Mouse (Mus musculus) ovary, postnatal 14 days (tissue): ENCODE measurements around the gene Uba2.
"Not testable (repeated sequence)": the region's sequence is repeated elsewhere in the genome, so short reads cannot be mapped to it uniquely, and the experiment has no call there.

Experiments
- DNase-seq: peaks from one replicate; pipeline ENCODE4 v3.0.0; 2022; ENCODE audit warnings: low spot score

Gene Uba2

DNA sequence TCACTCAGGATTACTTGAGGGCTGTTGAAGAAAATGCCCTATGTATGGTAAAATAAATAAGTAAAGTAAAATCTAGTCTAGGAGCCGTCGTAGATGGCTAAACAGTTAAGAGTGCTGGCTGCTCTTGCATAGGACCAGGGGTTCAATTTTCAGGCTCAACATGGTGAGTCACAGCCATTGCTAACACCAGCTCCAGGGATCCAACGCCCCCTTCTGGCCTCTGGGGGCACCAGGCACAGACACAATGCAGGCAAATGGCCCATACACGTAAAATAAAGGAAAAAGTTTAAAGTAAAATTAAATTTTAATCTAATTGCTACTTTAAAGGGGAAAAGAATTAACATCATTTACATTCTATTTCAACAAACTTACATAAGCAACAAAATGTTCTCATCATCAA is 2.5 kb downstream of the Uba2 start:
- no peak for DNase-seq

DNA sequence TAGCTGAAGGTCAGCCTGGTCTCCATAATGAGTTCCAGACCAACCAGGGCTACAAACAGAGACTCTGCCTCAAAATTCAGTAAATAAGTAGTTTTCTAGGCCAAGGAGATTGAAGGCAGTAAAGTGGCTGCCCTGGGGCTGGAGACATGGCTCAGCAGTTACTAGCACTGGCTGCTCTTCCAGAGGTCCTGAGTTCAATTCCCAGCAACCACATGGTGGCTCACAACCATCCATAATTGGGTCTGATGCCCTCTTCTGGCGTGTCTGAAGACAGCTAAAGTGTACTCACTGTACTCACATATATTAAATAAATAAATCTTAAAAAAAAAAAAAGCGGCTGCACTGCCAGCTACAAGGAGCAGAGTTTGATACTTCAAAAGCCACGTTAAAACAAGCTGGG is 3.4 kb downstream of the Uba2 start:
- no peak for DNase-seq

DNA sequence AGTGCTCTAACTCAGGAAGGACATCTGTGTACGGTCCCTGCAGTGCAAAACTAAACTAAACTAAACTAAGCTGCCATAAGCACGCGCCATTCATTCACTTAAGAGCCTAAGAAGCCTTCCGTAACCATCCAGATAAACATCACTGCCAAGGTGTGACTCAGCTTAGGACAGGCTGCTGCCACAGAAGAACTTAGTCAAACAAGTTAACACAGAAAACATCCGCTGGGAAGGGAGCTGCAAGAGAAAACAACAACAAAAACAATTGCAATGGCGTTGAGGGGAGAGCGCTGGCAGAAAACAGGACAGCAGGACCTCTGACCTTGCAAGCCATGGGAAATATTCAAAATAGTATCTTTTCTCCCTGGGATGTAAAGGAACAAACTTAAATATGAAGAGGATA is 4.7 kb downstream of the Uba2 start:
- DNase-seq = no peak

DNA sequence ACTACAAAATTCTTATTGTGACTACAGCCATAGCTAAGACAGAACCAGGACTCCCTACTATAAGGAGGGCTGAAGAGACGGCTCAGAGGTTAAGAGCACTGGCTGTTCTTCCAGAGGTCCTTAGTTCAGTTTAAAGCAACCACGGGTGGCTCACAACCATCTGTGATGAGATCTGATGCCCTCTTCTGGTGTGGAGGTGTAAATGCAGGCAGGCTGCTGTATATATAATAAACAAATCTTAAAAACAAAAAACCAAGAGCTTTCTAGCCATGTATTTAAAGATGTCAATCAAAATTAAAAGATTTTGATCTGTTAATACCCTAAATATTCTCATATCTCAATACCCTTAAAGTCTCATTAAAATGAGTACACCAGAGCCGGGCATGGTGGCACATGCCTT is 10.2 kb downstream of the Uba2 start:
- DNase-seq = no peak

DNA sequence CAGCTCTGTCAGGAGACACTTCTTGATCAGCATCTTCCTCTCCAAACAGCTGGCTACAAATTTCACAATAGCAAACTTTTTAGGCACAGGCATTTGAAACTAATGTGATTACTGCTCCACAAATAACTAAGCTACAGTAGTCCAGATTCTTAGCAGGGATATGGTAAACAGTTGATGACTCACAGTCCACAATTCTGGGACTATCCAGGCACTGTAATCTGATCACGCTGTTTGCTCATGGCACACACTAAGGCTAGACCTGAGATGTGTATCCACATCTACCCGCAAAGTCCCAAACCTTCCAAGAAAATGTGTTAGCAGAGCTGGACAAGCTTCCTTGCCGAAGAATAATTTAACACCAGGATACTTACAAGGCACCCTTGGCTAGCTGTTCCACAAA is 11.4 kb downstream of the Uba2 start:
- no peak for DNase-seq

DNA sequence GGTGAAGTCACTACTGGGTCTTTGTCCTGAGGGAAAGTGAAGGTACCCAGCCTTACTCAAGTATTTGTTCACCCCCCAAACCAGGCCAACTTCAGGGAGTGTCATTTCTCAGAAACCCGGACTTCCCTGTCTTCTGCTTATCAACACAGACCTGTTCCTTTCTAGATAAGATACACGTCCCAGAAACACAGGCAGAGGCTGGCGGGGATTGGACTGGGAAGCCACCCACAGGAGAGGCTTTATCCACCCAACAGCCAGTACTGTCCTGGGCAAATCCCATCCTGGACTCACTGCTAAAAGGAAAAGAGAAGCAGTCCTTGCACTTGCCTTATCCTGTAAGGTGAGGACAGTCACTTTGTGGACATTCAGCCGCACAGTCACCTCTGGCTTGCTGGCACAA is 22.2 kb downstream of the Uba2 start:
- DNase-seq = no peak

DNA sequence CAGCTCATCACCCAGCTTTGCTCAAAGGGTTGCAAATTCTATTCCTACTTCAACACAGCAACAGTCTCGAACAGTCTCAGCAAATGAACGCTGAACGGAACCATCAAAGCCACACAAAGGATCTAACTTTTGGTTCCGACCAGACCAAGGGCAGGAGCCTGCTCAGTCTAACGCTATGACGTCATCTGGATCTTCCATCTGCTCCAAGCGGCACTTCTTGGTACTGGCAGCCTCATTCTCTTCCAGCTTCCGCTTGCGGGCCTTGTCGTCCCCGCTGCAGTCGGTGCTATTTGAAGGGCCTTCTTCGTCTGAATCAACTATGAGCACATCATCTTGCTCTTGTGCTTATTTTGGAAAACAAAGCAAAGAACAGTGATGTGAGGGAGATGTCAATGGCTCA is 28.3 kb downstream of the Uba2 start:
- no peak for DNase-seq

DNA sequence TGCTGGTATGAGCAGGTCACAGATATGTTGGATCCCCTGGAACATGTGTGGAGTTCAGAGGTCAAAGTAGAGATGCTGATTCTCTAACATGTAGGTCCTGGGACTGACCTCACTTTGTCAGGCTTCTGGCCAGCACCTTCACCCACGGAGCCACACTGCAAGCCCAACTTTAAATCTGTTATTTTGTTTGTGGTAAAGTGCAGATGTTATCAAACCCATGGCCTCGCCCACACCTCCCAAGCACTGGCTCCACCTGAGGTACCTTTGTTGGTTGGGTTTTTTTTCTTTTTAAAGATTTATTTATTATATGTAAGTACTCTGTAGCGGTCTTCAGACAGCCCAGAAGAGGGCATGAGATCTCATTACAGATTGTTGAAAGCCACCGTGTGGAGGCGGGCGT is 29.9 kb downstream of the Uba2 start:
- no peak for DNase-seq

- DNase-seq = no peak
These were observed 35.1 kb downstream of the Uba2 start for GRCm38 (mm10) chr7:34134336-34134735.

DNA sequence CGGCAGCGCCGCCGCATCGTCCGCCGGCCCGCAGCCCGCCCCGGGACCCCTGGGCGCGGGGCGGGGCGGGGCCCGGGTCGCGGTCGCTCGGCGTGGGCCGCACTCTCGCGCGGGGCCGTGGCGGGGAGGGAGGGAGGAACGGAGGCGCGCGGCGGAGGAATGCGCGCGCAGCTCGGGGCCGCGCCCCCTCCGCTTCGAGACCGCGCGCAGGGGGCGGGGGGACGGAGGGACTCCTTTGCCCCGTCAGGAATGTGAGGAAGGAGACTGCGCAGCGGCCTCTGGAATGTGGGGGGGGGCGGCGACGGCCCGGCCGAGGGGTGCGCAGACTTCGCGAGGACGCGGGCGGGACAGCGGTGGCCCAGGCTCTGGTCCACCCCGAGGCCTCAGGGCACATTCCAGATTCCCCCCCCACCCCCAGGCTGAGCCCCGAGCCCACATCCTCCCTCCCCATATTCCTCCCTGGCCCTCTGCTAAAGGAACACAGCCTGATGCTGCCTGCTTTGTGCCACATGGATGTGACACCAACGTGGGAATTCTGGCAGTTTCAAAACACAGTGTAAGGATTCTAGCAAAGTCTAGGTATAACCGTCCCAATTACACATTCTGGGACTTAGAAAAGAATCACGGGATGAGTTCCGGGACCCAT is 36.2 kb downstream of the Uba2 start, which contains the start of gene Wtip:
Wtip (minus strand) TSS at position 152 of the 646 bp plus-strand sequence.
- DNase-seq = peak; percentile 67

- peak; percentile 13 for DNase-seq
These were observed 36.9 kb downstream of the Uba2 start for GRCm38 (mm10) chr7:34132355-34133079.

GRCm38 (mm10) chr7:34131959-34132354 is 37.4 kb downstream of the Uba2 start:
- DNase-seq = no peak

DNA sequence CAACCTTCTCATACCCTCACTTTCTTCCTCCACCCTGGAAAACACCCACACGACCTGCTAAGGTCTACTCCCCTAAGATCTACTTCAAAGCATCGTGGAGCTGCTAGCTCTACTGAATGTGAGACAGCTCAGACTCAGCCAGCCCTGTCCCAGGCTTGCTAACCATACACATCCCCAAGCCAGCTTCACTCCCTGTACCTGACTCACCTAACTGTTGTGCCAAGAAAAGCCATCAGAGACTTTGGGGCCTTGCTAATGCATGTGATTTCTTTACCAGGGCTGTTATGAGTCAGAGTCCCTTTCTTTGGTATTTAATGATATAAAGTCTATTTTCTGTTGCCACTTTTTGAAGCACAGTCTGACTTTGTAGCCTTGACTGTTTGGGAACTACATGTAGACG is 38.3 kb downstream of the Uba2 start:
- no peak for DNase-seq

- DNase-seq = no peak
These were observed 43.1 kb downstream of the Uba2 start for GRCm38 (mm10) chr7:34126291-34126690.

DNA sequence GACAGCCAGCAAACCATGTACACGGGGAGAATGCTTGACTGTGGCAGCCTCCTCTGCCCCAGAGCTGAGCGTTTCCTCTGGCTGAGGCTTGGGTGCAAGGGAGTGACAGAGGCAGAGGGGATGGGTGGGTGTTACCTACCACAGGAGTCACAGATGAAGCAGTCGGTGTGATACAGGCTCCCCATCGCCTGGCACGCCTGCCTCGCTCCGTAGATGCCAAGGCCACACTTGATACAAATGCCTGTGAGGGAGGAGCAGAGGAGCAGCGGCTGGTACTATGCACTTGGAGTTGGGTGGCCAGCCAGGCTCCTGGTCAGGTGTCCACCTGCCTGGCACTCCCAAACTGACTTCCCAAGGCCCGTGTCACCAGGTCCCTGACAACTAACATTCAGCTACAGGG is 44.1 kb downstream of the Uba2 start:
- no peak for DNase-seq

DNA sequence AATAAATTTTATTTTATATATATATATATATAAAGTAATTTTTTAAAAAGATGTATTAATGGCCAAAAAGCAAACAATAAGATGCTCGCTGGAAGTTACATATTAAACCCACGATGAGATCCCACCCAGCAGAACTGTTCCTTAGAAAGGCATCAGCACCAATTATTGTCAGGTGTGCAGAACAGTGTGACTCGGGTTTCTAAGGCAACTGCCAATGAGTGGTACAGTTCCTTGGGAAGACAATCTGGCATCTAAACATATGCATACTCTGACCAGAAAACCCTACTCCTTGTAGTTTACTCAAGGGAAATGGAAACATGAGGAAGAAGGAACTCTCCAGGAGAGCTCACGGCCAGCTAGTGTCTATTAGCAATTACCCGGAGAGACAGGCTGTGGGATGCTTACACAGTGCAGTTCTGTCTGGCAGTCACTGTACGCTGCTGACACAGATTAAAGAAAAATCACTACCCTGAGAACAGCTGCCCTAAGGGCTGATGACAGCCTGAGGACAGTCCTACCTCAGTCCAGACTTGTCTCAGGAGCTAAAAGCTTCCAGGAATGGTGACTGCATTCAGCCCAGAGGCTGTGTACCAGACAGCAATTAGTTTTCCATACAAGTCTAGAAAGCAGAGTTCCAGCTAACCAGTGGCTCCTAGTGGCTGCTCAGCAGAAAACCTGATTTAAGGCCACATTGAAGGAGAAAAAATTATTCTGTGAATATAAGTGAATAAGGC is 46.2 kb downstream of the Uba2 start:
- DNase-seq = no peak

- DNase-seq = not testable (repeated sequence)
These were observed 48.8 kb downstream of the Uba2 start for GRCm38 (mm10) chr7:34120636-34121035.

DNA sequence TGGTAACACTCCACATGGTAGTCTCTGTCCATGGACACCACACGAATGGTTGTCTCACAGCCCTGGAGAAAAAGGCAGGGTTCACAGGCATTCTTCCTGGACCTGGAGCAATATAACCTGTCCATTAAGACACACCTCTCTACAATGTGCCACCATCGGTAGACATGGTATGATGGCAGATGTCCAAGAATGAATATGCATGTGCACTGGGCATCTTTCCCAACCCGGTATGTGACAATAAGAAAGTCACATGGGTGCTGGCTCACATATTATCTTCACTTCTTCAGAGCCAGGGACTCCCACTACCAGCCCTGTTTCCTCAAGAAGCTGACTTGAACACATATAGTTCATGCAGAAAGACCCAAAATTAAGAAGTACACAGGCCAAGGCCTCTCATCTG is 52.8 kb downstream of the Uba2 start:
- DNase-seq = no peak

- DNase-seq = no peak
These were observed 60.2 kb downstream of the Uba2 start for GRCm38 (mm10) chr7:34109190-34109589.

DNA sequence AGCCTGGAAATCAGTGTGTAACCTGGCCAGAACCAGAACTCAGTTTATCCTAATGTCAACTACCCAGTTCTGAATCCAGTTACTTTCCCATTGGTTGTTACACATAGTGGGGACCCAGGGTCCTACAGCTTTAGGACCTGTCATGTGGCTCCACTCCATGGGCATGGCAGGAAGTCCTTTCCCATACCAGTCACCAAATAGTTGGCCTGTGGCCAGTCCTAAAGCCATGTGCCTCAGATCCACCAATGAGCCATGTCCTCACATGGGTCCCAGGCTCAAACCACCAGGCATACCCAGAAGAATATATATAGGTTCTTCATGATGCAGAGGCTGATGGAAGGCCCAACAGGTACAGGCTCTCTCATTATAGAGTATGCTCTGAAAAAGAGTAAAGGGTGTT is 68.1 kb downstream of the Uba2 start:
- no peak for DNase-seq

DNA sequence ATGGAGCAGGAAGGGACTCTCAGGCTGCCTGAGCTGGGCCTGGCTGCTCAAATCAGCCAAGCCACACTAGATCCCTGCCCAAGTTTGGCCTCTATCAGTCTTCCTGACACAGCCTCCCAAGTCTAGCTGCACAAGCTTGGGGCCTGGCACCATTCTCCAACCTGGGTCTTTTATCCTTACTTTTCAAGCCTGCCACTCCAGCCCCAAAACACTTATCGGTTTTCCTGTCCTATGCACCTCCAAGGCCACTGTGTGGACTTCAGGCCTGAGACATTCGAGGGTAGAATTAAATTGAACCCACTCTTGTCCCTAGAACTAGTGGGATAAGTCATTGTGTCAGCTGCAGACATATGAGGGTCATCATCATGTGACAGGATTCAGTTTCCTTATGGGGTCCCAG is 69.4 kb downstream of the Uba2 start:
- DNase-seq = no peak

DNA sequence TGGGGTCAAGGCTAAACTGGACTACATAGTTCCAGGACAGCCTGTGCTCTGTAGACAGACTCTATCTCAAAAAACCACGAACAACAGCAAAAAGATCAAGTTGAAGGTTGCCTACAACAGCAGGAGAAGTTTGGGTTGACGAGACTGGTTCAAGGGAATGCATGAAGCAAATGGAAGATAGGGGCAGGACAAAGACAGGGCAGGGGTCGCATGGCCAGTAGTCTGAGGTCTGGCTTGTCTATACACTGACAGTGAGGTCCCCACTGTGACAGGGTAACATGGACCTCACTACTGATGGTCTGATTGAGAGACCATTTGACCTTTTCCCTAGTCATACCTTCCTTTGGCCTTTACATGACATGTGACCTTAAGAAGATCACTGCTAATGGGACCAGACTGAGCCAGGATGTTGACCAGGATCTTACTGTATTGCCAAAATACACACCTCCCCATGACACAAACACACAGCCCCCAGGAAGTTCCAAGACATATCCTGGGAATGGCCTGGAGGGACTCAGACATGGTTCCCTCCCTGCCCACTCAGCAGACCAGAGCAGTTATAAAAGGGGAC is 74.4 kb downstream of the Uba2 start, which contains the start of gene Scgb1b30:
Scgb1b30 (plus strand) TSS at position 521 of the 571 bp plus-strand sequence.
- no peak for DNase-seq
